Mouse (Mus musculus) inflammation-experienced regulatory T-cells, adult 6 months (primary cell): ENCODE measurements at regions not wholly inside any gene's neighbourhood (a gene's known extent, or its start where the extent isn't known, plus 50 kb on each side); places are given as distances from the start of the nearest gene placed in this dataset.
A peak's percentile ranks its signal among the peaks of the same experiment; 100 is the strongest.

Experiments used
- ATAC-seq: one replicate; pipeline ENCODE4 v1.8.0; 2017

DNA sequence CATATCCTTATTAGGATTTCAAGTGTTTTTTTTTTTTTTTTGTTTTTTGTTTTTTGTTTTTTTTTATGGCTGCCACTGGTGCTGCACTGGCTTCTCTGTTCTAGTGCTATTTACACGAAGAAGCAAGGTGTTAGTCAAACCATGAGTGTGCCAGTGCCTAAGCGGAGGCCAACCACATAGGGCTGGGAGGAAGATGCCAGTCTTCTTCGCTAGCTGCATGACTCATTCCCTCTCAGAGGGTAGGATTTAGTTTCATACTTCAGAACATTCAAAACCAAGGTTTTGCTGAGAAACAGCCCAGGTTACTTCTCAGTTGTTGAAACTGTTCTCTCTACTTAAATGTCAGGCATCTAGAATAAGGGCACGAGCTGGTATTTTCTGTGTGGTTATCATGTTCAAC lies 72.6 kb downstream of the Icos start:
- ATAC-seq: peak; percentile 27

DNA sequence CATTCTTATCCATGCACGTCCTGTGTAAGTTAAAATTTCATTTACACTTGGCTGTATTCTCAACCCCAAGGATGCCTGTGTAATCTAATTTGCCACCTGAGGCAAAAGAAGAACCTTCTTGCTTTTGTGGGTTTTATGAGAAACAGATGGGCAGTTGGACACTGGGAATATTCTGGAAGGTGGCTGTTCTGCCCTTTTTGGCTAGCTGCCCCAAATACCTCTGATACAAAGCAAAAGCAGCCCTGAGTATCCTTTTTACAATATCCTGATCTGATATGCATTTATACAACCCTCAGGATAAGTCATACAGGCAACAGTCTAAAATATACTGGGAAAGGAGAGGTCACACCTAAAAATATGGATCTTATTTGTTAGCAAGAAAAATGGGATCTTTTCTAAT lies 75.9 kb downstream of the Icos start:
- ATAC-seq: no peak

- peak; percentile 36 for ATAC-seq
Observed at GRCm38 (mm10) chr1:61054391-61054790, 76.7 kb downstream of the Icos start.

GRCm38 (mm10) chr1:61055176-61055575 lies 77.4 kb downstream of the Icos start:
- peak; percentile 78 for ATAC-seq

DNA sequence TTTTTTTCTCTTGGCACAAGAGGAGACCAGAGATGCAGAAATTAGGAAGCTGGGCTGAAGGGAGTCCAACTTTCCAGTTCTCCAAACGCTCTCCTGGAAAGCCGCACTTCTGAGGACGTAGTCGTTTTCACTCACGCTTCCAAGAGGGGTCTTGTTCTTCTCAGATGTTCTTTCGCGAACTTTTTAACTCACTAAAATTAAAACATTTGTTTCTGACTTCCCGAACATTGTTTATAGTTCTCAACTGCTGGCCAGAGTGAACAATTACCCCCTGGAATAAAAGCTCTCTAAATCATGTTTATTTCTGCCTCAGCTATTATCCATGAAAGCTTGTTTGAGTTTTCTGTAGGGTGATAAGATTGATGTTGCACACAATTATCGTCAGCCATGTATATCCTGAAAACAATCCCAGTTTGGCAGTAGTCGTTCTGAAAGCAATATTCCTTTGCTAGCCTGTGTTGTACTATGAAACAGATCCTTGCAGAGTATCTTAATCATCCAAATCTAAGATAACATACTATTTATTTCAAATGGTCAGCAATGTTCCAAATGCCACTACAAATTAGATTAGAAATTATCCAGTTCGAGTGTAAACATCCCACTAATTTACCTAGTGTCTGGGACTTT lies 82.3 kb downstream of the Icos start:
- ATAC-seq: no peak

GRCm38 (mm10) chr1:61061892-61062460 lies 84.2 kb downstream of the Icos start:
- ATAC-seq: no peak

GRCm38 (mm10) chr1:61068112-61068511 lies 90.4 kb downstream of the Icos start:
- peak; percentile 72 for ATAC-seq

DNA sequence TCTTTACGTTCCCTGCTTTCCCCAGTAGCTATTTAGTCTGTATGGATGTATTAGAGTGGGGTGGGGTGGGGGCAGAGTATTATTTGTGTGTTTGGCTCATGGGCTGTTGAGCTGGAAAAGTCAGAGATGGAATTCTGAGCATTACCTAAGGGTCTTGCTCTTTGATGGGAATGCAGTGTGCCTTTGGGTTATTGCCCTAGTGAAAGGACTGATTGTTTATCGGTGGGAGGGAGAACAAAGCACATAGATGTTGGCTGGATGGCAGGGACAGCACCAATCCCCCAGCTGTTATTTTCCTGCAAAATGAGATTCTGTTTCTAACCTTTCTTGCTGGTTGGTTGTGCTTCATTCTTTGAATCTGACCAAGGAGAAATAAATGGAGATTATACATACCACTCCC lies 96.4 kb downstream of the Icos start:
- ATAC-seq: no peak

DNA sequence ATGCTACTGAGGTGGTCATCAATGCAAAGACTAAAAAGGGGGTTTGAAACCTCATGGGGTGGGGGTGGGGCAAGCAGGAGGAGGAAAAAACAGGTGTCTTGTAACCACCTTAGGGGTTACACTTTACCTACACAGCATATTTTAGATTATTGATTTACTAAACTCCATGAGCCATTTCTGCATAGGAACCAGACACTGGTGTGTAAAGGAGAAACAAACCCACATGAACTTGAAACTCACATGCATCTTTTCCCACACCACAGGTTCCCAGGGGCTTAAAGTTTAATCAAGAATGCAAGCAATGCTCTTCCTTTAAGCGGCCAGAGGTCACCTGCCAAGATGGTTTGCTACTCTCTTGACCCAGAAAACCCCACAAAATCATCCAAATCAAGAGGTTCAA lies 97.6 kb downstream of the Icos start:
- ATAC-seq: no peak

DNA sequence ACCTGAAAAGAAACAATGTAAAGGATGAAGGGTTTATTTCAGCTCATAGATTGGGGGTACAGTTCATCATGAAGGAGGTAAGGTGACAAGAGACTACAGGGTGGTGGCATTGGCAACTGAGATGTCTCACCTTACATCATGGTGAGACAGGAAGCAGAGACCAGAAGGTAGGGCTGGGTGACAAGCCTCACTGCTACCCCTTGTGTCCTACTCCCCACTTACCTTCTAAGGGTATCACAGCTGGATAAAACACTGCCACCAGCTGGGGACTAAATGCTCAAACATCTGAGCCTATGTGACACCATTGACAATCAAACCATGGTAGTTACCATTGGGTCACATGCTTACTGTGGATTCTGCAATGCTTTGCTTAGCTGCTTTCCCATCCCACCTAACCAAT lies 107.0 kb downstream of the Icos start:
- ATAC-seq: peak; percentile 52

DNA sequence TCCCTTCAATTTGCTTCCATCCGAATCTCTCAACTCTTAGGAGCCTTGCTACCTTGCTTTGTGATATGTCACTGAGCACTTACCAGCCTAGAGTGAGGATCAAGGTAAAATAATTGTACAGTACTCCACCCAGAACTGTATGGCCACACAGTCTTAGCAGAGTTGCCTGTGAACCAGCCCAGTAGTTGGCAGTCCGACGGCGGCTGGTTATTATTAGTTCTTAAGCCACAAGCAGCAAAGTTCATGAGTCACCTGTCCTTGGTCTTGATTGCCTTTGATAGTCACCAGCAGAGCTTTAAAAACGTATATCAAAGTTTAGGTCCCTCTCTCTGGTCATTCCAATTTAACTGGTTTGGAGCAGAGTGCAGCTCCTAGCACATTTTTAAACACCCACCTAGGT lies 109.1 kb downstream of the Icos start:
- ATAC-seq: no peak

DNA sequence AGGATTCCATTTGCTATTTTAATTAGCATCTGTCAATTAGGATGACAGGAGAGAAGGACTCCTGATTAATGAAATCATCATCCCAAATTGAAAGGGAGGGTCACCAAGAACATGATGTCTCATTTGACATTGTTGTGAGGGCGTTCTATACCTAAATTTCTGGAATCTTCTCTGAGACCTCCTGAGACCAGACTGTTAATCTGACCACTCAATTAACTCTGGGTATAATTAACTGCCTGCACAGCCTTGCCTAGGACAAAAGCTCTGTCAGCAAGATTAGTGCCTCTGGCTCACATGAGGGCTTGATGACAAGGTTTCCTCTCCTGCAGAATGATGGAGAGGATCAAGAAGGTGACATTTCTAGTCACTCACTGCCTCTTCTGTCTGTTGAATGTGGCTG lies 113.1 kb downstream of the Icos start:
- no peak for ATAC-seq

- no peak for ATAC-seq
Observed at GRCm38 (mm10) chr1:61095481-61096165, 117.9 kb downstream of the Icos start.

GRCm38 (mm10) chr1:61099341-61099740 lies 121.6 kb downstream of the Icos start:
- ATAC-seq: no peak

- peak; percentile 74 for ATAC-seq
Observed at GRCm38 (mm10) chr1:61101679-61102078, 124.0 kb downstream of the Icos start.

- peak; percentile 64 for ATAC-seq
Observed at GRCm38 (mm10) chr1:61102346-61102745, 124.6 kb downstream of the Icos start.

DNA sequence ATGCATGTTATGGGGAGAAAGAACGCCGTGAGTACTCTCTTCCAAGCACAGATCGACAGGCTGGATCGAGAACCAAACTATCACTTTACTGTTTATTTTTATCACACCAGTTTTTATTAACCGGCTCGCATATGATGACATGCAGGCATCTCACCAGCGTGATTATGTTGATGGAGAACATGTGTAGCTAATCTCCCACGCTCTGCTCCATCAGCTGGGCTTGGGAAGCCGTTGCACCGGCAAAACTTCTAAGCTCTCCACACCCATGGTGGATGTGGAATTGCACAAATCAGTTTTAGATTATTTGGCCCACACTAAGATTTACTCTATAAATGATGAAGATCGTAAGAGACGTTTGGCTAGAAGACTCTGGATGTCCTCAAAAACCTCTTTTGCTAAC lies 125.9 kb downstream of the Icos start:
- ATAC-seq: no peak

DNA sequence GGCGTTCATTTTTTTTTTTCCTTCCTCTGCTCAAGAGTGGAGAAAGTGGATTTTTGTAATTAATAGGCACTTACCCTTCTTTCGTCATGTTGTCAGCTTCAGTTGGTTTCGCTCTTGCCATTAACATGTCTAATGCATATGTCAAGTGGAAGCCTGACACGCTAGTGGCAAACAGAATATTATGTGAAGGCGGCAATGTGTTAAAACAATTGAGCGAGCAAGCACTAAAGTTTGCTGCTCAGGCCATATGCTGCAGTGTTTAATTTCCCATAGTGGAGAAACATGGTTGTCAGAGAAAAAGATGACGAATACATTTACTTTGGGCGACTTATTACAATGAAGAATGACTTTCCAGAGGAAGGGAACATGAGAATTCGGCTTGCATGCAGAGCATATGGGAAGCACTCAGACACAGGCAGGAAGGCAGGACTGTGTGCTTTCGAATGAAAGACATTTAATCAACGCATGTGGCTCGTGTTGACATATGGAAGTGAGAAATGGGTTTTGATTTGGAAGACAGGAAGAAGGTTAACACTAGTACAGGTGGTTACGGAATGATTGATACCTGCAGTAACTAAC lies 134.1 kb downstream of the Icos start:
- no peak for ATAC-seq

DNA sequence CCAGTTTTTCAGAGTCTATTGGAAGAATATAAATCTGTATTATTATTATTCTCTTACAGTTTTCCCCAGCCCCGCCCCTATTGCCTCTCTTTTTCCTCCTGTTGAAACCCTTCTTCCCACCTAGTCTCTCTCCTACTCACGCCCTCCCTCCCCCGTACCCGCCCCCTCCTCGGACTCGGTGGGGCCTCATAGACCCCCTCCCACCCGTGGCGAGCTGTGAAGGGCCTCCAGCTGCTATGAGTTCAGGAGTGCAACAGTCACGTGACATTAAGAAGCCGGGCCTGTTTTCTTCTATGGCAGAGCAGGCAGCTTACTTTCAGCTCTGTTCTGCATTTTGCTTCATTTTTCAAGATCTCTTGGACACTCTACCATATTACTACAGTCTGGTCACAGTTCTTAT lies 139.8 kb downstream of the Icos start:
- no peak for ATAC-seq

- no peak for ATAC-seq
Observed at GRCm38 (mm10) chr1:61118071-61118470, 140.3 kb downstream of the Icos start.

- ATAC-seq: no peak
Observed at GRCm38 (mm10) chr1:61121480-61121879, 143.8 kb downstream of the Icos start.

DNA sequence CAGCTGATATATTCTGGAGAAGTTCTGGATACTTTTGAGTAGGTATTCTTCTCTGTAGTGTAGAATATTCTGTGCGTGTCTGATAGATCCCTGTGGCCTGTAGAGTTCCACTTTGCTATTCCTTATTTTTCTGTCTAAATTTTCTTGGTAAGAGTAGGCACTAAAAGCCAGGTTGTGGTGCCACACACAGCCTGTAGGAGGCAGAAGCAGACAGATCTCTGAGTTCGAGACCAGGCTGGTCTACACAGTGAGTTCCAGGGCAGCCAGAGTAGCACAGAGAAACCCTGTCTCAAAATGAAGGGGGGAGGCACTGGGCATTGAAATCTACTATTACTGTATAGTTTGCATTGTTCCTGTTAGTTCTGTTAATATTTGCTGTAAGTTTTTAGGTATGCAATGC lies 147.4 kb downstream of the Icos start:
- no peak for ATAC-seq

DNA sequence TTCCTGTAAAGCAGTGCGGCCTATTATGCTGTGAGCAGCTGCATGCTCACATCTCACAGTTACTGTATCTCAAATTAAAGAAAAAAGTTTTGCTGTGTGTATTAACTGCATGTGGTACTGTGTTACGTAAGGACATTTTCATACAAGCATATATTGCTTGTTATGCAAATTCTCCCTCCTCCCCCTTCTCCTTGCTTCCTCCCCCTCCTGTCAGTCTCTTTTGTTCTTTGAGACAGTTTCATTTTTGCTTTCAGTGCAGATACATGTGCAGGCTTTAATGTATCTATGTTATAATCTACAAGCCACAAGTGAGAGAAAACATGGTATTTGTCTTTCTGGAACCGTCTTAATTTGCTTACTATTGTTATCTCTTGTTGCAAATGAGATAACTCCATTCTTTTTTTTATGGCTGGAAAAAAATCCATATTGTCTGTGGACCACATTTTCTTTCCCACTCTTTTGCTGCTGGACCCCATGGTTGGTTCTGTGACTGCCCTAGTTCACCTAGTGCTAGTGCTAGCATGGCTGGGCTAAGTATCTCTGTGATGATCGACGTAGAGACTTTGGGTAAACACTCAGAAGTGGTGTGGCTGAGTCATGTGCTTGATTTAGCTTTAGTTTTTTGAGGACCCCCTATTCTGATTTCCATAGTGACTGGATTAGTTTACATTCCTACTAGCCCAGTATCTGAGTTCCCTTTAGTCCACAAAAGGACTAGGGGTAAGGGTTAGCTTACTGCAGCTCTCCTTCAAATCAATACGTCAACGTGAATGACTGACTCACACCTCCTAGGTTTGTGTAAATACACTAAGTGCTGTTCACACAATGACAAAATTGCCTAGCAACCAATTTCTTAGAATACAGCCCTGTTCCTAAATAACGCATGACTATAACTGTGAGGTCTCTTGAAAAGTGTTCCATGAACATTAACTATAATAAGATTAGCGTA lies 158.1 kb downstream of the Icos start:
- peak; percentile 86 for ATAC-seq
